Mouse (Mus musculus) adrenal gland, adult 18-20 months (tissue): Measurements from ENCODE around the gene Twist1. TPM values are rescaled to one million over a fixed set of nuclear protein-coding genes. Genes with fewer than 3 reads are reported as not detected.

Source experiments
- DNase-seq, 2 experiments: peaks; one replicate each; pipeline ENCODE4 v3.0.0; 2021 to 2022; ENCODE audit warnings: low spot score in 2 of 2
- long read RNA-seq, 2 experiments: library from polyadenylated mRNA; stranded (forward); transcript quantifications; one replicate each; pipeline ENCODE4 v2.0.0; 2021
- total RNA-seq, 2 experiments: library from RNA; stranded (reverse); gene quantifications; 1 replicate in 1 of 2; 2 replicates in 1 of 2; pipeline ENCODE4 v1.2.3; 2021

Gene Twist1
- total RNA-seq, result 10 to 100 TPM in 1 of 2 experiments, 1 to 10 TPM in 1; 5.2 to 11.5 TPM
- long read RNA-seq, experiment 1, transcript Twist1-201 (2 exons, 1,628 nt), result major isoform, 12 of 12 reads
- long read RNA-seq, experiment 1, partial matches to known transcripts, result 0 of 12 reads
- long read RNA-seq, experiment 1, other reads (novel, unspliced or antisense), result 0 of 12 reads
- long read RNA-seq, experiment 2, transcript Twist1-201 (2 exons, 1,628 nt), result major isoform, 21 of 21 reads
- long read RNA-seq, experiment 2, partial matches to known transcripts, result 0 of 21 reads
- long read RNA-seq, experiment 2, other reads (novel, unspliced or antisense), result 0 of 21 reads

- DNase-seq, result peak; percentile 30 to 46
These were observed at the start of gene Twist1 for GRCm38 (mm10) chr12:33957400-33958240. Gene Twist1, plus strand, starts transcription at chr12:33957671.

GRCm38 (mm10) chr12:33926751-33927150 is 30.7 kb upstream of the Twist1 start:
- DNase-seq, result no peak

GRCm38 (mm10) chr12:33927334-33928098 is 30.0 kb upstream of the Twist1 start:
- no peak for DNase-seq

GRCm38 (mm10) chr12:33928331-33929192 is 28.9 kb upstream of the Twist1 start, which contains the start of gene Ferd3l:
Gene Ferd3l, plus strand, starts transcription at chr12:33928425.
- DNase-seq, result no peak

GRCm38 (mm10) chr12:33952843-33953242 is 4.6 kb upstream of the Twist1 start:
- DNase-seq, result no peak

GRCm38 (mm10) chr12:33954931-33955565 is 2.4 kb upstream of the Twist1 start:
- no peak for DNase-seq

GRCm38 (mm10) chr12:33955606-33956295 is 1.7 kb upstream of the Twist1 start:
- DNase-seq, result peak in 1 of 2 experiments; percentile 8

GRCm38 (mm10) chr12:33956576-33957399 is 683 bp upstream of the Twist1 start:
- peak in 1 of 2 experiments; percentile 10 for DNase-seq

- peak in 1 of 2 experiments; percentile 4 for DNase-seq
These were observed 1.0 kb downstream of the Twist1 start for GRCm38 (mm10) chr12:33958241-33959194.

- DNase-seq, result no peak
These were observed 1.7 kb downstream of the Twist1 start for GRCm38 (mm10) chr12:33959206-33959605.

- DNase-seq, result no peak
These were observed 2.4 kb downstream of the Twist1 start for GRCm38 (mm10) chr12:33959846-33960245.

GRCm38 (mm10) chr12:33961013-33961412 is 3.5 kb downstream of the Twist1 start:
- no peak for DNase-seq

- DNase-seq, result no peak
These were observed 4.8 kb downstream of the Twist1 start for GRCm38 (mm10) chr12:33962118-33962772.

GRCm38 (mm10) chr12:33962773-33963130 is 5.3 kb downstream of the Twist1 start:
- DNase-seq, result no peak

- no peak for DNase-seq
These were observed 6.3 kb downstream of the Twist1 start for GRCm38 (mm10) chr12:33963671-33964369.

- no peak for DNase-seq
These were observed 7.0 kb downstream of the Twist1 start for GRCm38 (mm10) chr12:33964427-33964826.
